Mouse (Mus musculus): ENCODE results near the gene Med20. TPM values are rescaled to one million over a fixed set of nuclear protein-coding genes. Genes with fewer than 3 reads are reported as not detected.
"Not testable (repeated sequence)": the region's sequence is repeated elsewhere in the genome, so short reads cannot be mapped to it uniquely, and the experiment has no call there.

The Med20 gene
- polyA plus RNA-seq, 1 experiment: 25.8 TPM

DNA sequence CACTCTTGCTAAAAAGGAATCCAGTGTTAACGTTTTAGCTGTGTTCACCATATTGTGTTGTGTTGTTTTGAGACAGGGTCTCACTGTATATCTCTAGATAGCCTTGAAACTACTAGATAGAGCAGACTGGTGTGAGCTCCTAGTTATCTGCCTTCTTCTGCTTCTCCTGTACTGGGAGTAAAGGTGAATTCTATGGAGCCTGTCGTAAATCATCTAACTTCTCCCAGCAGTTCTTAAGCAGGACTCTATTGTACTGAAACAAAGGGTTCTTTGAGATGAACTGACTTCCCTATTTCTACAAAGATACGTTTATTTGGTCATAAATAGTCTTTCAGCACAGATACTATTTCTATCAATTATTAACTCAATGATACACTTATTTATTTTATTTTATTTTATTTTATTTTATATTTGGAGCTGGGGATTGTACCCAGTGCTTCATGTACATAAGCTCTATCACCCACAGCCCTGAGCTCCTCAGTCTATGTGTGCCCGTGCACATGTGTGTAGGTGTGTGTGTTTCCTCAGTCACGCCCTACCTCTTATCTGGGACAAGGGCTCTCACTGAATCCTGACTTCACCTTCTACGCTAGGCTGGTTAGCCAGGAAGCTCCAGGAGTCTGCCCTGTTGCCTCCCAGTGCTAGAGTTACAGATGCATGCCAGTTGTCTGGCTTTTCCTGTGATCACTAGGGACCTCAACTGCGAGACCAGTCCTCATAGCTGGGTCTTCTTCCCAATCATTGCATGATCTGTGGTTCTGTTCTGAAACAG, 22.8 kb downstream of the Med20 start:
- Histone ChIP-seq H3K79me2 (ENCODE audit: control insufficient read depth, insufficient read depth) (peaks cover 8% of the 10 kb centered on the region), H3K79me3 (ENCODE audit: low read depth) (no peaks in the 10 kb centered on the region), H3K36me3 (ENCODE audit: control insufficient read depth, insufficient read depth) (no peaks in the 10 kb centered on the region), H3K27me3 (ENCODE audit: control insufficient read depth, insufficient read depth, insufficient read length) (no peaks in the 10 kb centered on the region), H3K4me3 (ENCODE audit: insufficient read depth, poor library complexity, severe bottlenecking) (no peak overlapping the region), H3ac (ENCODE audit: control insufficient read depth, insufficient read length, low read depth) (no peak overlapping the region)
- TF ChIP-seq CTCF (IDR thresholded peaks at IDR 0.05; ENCODE audit: control insufficient read depth, insufficient read depth, insufficient read length) (no peak), CEBPB (IDR thresholded peaks at IDR 0.05; ENCODE audit: low read depth) (no peak), MYOG (IDR thresholded peaks at IDR 0.05; ENCODE audit: control insufficient read depth, extremely low read depth, insufficient read length) (no peak), MYOD1 (IDR thresholded peaks at IDR 0.05; ENCODE audit: control insufficient read depth, insufficient read length, low read depth) (no peak), MAX (IDR thresholded peaks at IDR 0.05) (no peak), USF1 (IDR thresholded peaks at IDR 0.05; ENCODE audit: low read depth) (no peak), FOSL1 (IDR thresholded peaks at IDR 0.05; ENCODE audit: insufficient read depth, low read length, poor library complexity, severe bottlenecking) (no peak)

DNA sequence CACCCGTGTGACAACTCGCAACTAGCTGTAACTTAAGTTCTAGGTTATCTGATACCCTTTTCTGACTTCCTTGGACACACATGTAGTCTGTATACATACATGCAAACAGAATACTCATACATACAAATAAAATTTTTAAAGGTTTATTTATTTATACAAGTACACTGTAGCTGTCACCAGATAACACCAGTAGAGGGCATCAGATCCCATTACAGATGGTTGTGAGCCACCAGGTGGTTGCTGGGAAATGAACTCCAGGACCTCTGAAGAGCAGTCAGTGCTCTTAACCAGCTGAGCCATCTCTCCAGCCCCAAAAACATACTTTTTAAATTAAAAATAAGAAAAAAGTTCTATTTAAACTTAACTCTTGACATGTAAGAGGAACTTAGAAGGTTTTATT, 31.6 kb downstream of the Med20 start:
- Histone ChIP-seq H3K27me3 (ENCODE audit: control insufficient read depth, insufficient read depth, insufficient read length) (no peaks in the 10 kb centered on the region), H3K79me2 (ENCODE audit: control insufficient read depth, insufficient read depth) (no peaks in the 10 kb centered on the region), H3ac (ENCODE audit: control insufficient read depth, insufficient read length, low read depth) (no peak overlapping the region), H3K79me3 (ENCODE audit: low read depth) (no peaks in the 10 kb centered on the region), H3K4me3 (ENCODE audit: insufficient read depth, poor library complexity, severe bottlenecking) (no peak overlapping the region), H3K36me3 (ENCODE audit: control insufficient read depth, insufficient read depth) (no peaks in the 10 kb centered on the region)
- TF ChIP-seq FOSL1 (IDR thresholded peaks at IDR 0.05; ENCODE audit: insufficient read depth, low read length, poor library complexity, severe bottlenecking): no peak
- no peak for TF ChIP-seq MAX (IDR thresholded peaks at IDR 0.05)
- TF ChIP-seq CTCF (IDR thresholded peaks at IDR 0.05; ENCODE audit: control insufficient read depth, insufficient read depth, insufficient read length): no peak

DNA sequence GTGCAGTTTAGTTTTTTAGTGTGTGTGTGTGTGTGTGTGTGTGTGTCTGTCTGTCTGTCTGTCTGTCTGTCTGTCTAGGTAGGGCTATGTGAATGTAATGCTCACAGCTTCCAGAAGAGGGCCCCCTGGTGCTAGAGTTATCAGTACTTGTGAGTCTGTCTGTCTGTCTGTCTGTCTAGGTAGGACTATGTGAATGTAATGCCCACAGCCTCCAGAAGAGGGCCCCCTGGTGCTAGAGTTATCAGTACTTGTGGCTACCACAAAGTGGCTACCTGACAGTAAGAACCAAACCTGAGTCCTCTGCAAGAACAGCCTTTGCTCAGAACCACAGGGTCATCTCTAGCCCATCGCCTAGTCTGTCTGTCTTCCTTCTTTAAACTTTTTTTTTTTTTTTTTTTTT, 35.3 kb downstream of the Med20 start:
- no peak overlapping the region for H3K4me3 ChIP-seq (ENCODE audit: insufficient read depth, poor library complexity, severe bottlenecking)
- H3K79me2 ChIP-seq (ENCODE audit: control insufficient read depth, insufficient read depth): no peaks in the 10 kb centered on the region
- H3K36me3 ChIP-seq (ENCODE audit: control insufficient read depth, insufficient read depth): peaks cover 8% of the 10 kb centered on the region
- H3K79me3 ChIP-seq (ENCODE audit: low read depth): no peaks in the 10 kb centered on the region
- H3K27me3 ChIP-seq (ENCODE audit: control insufficient read depth, insufficient read depth, insufficient read length): no peaks in the 10 kb centered on the region
- TF ChIP-seq CEBPB (IDR thresholded peaks at IDR 0.05; ENCODE audit: low read depth) (no peak), MAX (IDR thresholded peaks at IDR 0.05) (no peak), MYOD1 (IDR thresholded peaks at IDR 0.05; ENCODE audit: control insufficient read depth, insufficient read length, low read depth) (no peak)
- H3ac ChIP-seq (ENCODE audit: control insufficient read depth, insufficient read length, low read depth): no peak overlapping the region

DNA sequence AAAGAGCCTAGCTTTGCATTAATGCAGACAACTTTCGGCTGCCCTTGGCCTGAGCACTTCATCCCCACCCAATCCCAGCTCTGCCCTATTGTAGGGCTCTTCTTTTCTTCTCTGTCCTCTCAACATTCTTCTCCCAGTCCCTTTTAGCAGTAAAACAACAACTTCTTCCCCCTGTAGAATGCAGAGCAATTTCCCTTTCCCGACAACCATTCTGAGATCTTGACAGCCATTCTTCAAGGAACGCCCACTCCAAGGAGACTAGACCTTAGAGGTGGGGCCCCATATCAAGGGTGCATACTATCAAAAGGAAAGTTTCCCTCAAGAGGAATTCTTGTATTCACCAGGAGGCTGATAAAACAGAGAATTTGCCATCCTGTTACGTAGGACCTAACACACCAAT, 37.6 kb downstream of the Med20 start:
- Histone ChIP-seq H3K4me3 (ENCODE audit: insufficient read depth, poor library complexity, severe bottlenecking) (no peak overlapping the region), H3K79me2 (ENCODE audit: control insufficient read depth, insufficient read depth) (no peaks in the 10 kb centered on the region), H3ac (ENCODE audit: control insufficient read depth, insufficient read length, low read depth) (no peak overlapping the region), H3K27me3 (ENCODE audit: control insufficient read depth, insufficient read depth, insufficient read length) (no peaks in the 10 kb centered on the region), H3K36me3 (ENCODE audit: control insufficient read depth, insufficient read depth) (peaks cover 8% of the 10 kb centered on the region), H3K79me3 (ENCODE audit: low read depth) (no peaks in the 10 kb centered on the region)
- no peak for TF ChIP-seq USF1 (IDR thresholded peaks at IDR 0.05; ENCODE audit: low read depth)
- no peak for TF ChIP-seq MAX (IDR thresholded peaks at IDR 0.05)
- TF ChIP-seq MYOD1 (IDR thresholded peaks at IDR 0.05; ENCODE audit: control insufficient read depth, insufficient read length, low read depth): no peak
- no peak for TF ChIP-seq MYOG (IDR thresholded peaks at IDR 0.05; ENCODE audit: control insufficient read depth, extremely low read depth, insufficient read length)
- no peak for TF ChIP-seq CEBPB (IDR thresholded peaks at IDR 0.05; ENCODE audit: low read depth)
- TF ChIP-seq FOSL1 (IDR thresholded peaks at IDR 0.05; ENCODE audit: insufficient read depth, low read length, poor library complexity, severe bottlenecking): no peak
- no peak for TF ChIP-seq CTCF (IDR thresholded peaks at IDR 0.05; ENCODE audit: control insufficient read depth, insufficient read depth, insufficient read length)

DNA sequence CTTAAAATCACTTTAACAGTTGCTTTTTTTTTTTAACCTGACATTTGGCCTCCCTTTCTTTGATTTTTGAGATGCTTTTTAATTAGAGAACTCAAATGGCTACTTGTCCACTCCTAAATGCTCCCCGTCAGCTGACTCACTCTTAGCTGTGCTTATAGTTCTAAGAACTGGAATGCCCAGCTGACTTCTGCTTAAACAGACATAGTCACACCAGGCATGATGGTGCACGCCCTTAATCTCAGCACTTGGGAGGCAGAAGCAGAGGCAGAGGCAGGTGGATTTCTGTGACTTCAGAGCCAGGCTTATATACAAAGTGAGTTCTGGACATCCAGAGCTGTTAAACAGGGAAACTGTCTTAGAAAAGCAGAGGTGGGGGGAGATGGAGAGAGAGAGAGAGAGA, 40.6 kb downstream of the Med20 start:
- Histone ChIP-seq H3K79me2 (ENCODE audit: control insufficient read depth, insufficient read depth) (no peaks in the 10 kb centered on the region), H3K79me3 (ENCODE audit: low read depth) (no peaks in the 10 kb centered on the region), H3ac (ENCODE audit: control insufficient read depth, insufficient read length, low read depth) (no peak overlapping the region), H3K36me3 (ENCODE audit: control insufficient read depth, insufficient read depth) (peaks cover 8% of the 10 kb centered on the region), H3K27me3 (ENCODE audit: control insufficient read depth, insufficient read depth, insufficient read length) (no peaks in the 10 kb centered on the region), H3K4me3 (ENCODE audit: insufficient read depth, poor library complexity, severe bottlenecking) (no peak overlapping the region)
- TF ChIP-seq CTCF (IDR thresholded peaks at IDR 0.05; ENCODE audit: control insufficient read depth, insufficient read depth, insufficient read length) (no peak), MYOG (IDR thresholded peaks at IDR 0.05; ENCODE audit: control insufficient read depth, extremely low read depth, insufficient read length) (no peak), USF1 (IDR thresholded peaks at IDR 0.05; ENCODE audit: low read depth) (no peak), FOSL1 (IDR thresholded peaks at IDR 0.05; ENCODE audit: insufficient read depth, low read length, poor library complexity, severe bottlenecking) (no peak)

DNA sequence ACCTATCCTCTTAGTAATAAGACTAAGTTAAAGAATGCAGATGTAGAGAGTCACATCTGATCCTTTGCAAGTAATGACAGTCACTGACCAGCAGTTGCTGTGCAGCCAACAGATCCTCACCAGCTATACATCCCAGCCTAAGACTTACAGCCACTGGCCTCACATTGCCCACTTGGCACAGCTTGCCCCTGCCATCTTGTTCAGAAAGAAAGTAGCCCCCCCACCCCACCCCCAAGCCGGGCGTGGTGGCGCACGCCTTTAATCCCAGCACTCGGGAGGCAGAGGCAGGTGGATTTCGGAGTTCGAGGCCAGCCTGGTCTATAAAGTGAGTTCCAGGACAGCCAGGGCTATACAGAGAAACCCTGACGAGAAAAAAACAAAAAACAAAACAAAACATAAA, 43.0 kb downstream of the Med20 start:
- H3K4me3 ChIP-seq (ENCODE audit: insufficient read depth, poor library complexity, severe bottlenecking); H3K79me3 ChIP-seq (ENCODE audit: low read depth); H3K27me3 ChIP-seq (ENCODE audit: control insufficient read depth, insufficient read depth, insufficient read length); H3K36me3 ChIP-seq (ENCODE audit: control insufficient read depth, insufficient read depth); H3ac ChIP-seq (ENCODE audit: control insufficient read depth, insufficient read length, low read depth); H3K79me2 ChIP-seq (ENCODE audit: control insufficient read depth, insufficient read depth): not testable (repeated sequence)
